Mouse (Mus musculus) forelimb bud, embryonic 11.5 days (tissue): ENCODE measurements at regions not wholly inside any gene's neighbourhood (a gene's known extent, or its start where the extent isn't known, plus 50 kb on each side); places are given as distances from the start of the nearest gene placed in this dataset.
"Not testable (repeated sequence)": the region's sequence is repeated elsewhere in the genome, so short reads cannot be mapped to it uniquely, and the experiment has no call there.

ENCODE experiments used
- DNase-seq: peaks from one replicate; pipeline ENCODE4 v3.0.0-alpha.2; 2012; ENCODE audit warnings: low read depth, low spot score

DNA sequence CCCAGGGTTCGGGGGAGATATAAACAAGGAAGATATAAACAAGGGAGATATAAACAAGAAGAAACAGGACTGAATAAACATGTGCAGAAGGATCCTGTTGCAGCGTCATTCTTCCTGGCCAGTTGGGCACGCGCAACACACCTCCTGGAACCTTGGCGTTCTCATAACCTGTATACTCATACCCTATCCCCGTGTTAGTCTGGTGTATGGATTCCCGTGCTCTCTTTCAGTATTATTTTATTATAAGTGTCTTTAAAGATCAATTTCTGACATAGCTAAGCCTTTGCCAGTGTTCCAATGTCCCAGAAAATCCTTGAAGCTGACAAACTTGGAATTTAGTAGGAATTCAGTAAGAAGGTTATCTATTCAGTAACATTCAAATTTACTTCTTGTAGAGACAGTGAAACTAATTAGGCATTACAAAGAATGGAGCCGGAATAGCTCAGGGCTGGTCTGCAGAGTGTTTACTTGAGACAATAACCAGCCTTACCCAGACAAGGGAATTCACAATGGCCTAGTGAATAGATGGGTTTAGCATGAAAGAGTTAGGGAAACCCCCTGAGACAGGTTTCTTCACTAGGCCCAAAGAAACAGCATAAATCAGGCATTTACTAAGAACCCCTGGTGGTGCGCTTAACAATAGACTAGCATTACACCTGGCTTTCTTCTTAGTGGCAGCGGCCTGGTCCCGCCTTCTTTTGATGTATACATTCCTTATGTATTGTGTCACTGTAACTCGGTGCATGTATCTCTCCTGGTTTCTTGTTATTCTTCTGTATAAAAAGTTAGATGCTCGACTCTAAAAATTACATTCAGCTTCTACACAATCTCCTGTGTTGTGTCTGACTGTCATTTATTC, 458.4 kb downstream of the Epm2a start:
- not testable (repeated sequence) for DNase-seq

DNA sequence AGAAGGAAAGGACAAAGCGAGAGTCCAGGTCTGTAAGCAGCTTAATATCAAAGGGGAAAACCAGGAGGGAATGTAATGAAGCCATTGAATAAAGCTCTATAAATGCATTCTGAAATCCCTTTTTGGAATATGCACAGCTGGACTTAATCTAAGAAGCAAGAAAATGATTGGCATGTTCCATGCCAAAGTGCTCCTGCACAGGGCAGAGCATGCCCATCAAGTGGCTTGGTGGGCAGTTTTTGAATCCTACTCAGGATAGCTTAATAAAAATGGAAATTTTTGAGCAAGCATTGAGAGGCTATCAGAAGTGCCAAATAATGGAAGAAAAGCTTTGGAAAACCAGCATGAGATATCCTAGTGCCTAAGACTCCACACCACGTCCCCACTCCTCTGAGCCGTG, 466.1 kb downstream of the Epm2a start:
- no peak for DNase-seq

DNA sequence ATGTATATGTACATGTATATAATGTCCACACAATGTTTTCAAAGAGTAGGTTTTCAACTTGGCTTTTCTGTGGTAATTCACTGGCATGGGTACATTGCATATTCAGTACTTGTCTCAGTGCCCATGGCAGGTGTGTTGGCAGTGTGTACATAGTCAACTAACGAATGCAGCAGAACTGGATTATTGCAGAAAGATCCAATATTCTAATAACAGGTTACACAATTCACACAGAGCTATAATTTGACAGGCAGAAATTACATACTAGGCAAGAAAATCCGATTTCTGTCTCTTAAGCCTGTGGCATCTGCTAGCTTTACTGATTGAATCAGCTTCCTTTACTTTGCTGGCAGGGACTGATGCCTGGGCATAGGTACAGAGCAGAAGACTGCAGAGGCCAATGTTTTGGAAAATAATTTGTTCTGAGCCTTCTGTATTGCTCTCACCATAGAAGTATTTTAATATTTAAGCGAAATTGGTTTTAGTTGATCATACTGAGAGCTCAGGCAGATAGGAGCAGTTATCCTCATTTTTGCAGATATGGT, 479.3 kb downstream of the Epm2a start:
- no peak for DNase-seq

DNA sequence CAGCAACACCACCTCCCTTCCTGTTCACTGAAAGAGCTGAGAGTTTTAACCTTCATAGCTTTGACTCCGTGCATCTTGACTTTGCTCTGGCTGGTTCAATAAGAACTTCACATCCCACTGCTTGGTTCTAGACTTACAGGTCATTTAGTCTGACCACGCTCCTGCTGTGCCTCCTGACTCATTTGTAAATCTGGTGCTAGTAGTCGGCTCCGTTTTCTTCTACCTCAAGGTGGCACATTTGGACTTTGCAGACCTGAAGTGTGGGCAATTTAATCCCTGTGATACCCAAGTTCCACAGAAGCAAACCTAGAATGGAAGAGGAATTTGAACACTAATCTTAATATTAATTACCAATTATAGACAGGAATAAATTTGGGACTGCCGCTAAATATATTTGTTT, 497.9 kb downstream of the Epm2a start:
- no peak for DNase-seq

DNA sequence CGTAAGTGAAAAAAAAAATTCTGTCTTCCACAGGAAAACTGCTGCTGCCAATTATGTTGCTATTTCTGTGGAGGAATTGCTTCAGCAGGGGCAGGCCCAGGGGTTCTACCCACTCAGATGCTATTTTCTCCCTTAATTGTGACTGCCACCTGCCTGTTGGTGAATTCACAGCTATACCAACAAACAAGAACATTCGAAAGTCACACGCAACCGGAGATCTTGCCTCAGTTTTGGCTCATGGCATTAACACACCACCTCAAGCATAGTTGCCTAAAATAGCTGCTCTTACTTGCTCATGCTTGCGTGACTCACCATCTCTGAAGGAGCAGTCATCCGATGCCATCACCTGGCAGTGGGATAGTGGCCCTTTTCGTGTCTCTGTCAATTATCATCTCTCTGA, 498.3 kb downstream of the Epm2a start:
- DNase-seq: no peak

DNA sequence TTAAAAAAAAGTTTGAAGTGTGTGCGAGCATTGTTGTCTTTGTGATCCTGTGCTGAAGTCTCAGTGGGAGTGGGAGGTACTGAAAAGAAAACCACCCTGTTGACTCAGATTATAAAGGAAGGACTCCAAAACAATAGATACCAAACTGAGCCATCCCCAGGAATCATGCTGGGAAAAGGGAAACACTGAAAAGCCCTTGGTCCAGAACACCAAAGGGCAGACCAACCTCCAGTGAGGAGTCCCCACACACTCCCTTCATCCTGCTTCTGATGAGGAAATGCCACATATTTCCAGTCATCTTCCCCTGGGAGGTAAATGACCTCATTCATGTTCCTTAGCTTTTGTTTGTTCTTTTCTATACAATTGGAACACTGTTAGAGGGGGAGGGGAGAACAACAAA, 502.9 kb downstream of the Epm2a start:
- DNase-seq: no peak

DNA sequence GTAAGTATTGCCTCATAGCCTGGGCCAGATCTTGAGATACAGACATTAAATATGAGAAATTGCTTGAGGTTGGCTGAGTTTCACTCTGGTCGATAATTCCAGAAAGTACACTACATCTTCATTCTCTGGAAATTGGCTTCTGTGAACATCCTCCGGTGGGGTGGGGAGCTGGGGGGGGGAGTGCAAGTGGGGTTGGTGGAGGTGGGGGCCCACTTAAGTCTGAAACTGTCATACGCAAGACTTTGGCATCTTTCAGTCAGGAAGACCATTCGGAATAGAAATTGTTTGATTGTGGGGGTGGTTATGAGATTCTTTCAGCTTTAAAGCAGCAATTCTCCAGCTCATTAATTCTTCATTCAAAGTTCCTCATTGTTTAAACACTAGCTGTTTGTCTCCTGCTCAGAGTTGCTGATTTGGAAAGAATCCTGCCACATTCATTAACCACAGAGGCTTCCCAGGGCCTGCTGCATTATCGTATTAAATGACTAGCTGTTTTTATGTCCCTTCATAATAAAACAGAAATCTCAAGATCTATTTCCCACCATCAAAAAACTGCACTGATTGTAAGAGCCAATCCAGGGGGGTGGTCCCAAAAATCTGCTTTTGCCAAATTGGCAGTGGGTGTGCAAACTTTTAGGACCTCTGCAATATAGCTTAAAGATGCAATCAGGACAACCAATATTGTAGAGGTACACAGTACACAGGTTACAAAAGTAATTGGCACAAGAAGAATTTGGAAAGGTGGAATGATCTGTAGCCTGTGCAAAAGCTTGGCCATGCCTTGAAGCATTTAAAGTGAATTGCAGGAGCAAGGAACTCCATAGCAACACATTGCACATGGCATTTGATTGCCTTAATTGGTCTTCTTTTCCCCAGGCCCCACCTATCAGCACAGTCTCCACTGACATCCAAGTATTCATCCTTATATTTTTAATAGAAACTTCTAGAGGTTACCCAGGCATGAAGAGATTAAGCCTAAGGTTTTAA, 532.2 kb downstream of the Epm2a start:
- DNase-seq: no peak

DNA sequence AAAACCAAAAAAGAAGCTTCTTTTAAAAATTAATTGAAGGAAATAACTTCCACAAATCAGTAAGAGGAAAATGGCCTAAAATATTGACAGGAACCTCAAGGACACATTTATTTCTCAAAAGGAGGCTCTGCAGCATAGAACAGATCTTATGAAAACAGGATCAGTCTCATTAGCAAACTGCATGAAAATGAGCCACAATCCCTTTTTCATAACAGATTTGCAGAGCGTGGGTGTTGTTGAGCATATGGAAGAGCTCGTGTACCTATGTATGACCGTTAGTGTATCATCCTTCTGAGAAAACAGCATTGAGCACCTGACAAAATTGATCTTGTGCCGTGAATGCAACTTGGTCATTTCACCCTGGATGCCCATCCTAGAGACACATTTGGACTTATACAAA, 543.0 kb downstream of the Epm2a start:
- no peak for DNase-seq

DNA sequence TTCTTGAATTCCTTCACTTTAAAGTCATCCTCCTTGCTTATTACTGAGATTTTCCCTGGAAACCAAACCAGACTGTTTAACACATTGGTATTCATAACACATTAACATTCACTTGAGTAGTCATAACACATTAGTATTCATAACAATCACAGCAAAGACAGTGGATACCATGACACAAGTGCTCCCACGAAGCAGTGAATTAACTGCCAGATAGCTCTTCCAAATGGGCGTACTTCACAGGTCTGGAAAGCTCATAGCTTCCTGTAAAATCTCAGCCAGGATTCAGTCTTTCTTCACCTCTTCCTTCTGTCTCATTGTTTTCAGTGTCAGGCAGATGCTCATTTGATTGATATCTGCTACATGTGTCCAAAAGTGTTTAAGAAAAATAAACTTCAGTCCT, 545.7 kb downstream of the Epm2a start:
- no peak for DNase-seq

DNA sequence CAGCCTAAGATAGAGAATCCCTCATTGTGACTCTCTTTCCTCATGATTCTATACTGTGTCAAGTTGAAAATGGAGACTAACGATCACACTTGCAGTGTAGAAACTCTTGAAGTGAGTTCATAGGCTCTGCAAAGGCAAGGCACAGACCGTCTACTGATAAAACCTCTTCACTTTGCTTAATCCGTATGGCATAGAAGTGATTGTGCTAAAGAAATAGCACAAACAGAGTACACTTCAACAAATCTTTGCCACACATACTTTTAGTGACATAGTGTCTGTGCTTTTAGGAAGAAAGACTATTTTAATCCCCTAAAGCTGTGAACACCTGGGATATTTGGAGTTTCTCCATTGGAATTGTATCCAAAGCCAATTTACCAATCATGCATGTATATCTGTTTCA, 578.9 kb downstream of the Epm2a start:
- DNase-seq: no peak

DNA sequence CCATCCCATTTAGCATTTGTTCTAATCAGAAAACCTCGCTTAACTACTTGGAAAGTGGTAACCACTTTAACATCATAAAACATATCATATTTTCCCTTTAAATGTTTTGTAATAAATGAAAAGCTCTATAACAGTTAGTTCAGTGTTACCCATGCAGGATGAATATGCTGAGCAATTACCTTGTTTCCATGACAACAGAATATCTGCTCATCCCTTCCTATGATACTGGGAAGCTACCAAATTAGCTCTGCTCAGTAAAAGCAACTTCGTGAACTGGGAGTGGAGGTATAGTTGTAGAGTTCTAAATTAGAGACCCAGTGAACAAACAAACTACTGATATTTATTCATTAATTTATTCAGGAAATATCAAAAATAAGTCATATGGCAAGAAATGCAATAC, 595.0 kb downstream of the Epm2a start:
- DNase-seq: no peak

DNA sequence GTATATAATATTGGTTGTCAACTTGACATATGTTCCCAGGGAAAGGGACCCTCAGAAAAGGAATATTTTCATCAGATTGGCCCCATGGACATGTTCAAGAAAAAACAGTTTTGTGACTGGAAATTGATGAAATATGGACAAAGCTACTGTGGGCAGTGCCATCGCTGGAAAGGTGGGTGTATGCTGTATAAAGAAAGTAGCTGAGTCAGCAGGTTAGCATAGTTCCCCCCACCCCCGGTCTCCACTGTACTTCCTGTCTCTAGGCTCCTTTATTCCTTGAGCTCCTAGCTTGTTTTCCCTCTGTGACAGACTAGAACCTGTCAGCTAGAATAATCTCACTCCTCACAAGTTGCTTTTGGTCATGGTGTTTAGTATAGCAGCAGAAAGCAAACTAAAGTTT, 599.6 kb downstream of the Epm2a start:
- DNase-seq: no peak

DNA sequence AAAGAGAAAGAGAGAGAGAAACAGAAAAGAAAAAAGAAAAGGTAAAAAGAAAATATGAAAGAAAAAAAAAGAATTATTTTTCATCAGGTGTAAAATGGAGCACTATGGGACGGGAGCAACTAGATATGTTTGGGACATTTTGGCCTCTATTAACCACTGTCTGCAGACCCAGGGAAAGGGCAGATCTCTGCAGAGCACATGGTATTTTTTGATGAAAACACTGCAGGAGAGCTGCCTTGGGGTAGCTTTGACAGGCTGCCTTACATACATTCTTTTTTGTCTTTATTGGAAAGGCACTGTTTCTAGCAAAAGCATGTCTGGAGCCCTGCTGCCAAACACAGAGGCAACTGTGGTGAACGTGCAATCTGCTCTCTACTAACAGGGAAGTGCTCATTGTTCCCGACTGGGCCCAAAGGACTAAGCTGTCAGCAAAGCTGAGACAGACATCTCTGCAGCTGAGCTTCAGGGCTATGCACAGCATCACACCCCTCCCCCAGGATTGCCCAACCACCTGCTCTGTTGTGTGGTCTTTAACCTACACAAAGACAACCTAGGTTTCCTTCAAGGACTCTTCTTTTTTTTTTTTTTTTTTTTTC, 617.2 kb downstream of the Epm2a start:
- DNase-seq: no peak

DNA sequence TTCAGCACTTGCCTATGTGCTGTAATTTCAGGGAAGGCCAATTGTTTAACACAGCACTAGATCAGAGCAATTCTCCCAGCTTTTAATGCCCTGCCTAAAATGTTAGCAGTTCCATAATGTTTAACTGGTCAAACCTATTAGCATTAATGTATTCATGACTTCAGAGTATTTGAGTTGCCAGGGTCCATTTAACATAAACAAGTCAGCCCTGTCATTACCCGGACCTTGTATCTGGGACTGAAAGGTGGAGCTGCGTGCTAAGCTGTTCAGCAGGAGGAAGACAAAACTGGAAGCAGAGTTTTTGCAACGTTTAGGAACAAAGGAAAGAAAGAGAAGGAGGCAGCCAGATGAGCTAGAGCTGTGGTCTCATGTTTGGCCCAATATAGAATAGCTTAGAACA, 661.8 kb downstream of the Epm2a start:
- no peak for DNase-seq

DNA sequence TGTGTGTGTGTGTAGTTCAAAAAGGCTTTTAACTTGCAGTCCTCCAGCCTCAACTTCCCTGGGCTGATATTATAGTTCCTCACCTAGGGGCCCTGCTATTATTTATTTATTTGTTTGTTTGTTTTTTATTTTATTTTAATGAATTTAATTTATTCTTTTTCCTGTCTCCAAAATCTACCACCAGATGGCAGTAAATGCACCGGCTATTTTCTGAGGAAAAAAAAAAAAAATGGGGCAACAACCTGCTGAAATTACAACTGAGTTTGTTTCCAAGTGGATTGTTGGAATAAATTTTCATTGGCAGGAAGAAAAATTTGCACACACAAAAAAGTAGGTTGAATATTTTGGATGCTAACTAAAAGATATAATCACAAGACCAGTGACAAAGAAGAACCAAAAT, 662.7 kb downstream of the Epm2a start:
- no peak for DNase-seq

DNA sequence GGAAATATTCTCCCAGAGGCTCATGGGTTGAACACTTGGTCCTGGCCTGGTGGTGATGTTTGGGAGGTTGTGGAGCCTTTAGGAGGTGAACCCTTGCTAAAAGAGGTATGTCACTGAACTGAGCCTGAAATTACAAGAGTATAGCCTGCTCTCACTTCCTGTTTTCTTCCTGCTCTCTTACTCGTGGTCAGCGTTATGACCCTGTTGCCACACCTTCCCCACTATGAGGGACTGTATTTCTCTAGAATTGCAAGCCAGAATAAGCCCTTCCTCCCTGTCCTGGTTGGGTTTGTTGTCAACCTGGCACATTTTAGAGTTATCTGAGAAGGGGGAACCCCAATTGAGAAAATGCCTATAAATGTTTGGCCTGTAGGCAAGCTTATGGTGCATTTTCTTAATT, 674.1 kb downstream of the Epm2a start:
- DNase-seq: no peak

DNA sequence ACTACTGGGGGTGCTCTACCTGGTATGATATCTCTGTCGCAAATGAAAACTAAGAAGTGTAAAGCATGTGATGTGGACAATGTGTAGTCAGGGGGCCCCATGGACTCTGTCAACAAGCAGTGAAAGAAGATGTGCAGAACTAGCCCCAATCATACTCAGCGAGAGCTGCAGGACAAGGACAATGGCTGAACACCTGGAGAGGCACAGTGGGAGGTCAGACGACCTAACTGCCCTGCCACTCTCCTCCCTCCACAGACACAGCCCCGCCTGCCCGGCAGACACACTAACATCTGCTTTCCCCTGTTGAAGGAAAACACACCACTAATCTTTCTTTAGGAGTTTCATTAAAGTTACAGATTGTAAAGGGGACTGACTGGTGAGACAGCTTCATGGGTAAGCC, 675.1 kb downstream of the Epm2a start:
- DNase-seq: no peak

DNA sequence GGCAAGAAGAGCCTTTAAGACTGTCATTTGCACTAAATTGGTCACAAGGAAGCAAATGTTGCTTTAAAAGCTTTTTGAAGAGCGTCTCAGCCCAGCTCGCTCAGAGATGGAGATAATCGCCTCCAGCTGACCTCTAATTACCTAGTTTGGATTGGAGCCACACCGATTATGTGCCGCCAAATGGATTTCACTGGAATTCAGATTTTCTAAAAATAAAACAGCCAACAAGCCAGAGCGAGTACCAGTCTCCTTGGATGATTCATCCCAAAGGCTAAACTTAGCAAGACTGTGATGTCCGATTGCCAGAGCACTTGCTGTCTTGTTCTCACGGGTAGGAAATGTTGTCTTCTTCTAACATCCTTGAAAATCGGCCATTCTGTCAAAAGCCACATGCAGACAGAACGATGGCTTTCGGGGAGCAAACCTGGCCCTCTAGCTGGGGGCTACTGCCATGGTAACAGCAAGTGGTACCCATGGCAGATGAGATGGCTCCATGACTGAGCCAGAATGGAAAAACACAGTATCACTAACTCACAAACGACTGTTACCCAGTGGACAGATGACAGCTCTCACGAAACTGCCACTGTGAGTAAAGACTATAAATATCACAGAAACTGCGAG, 676.1 kb downstream of the Epm2a start:
- no peak for DNase-seq

DNA sequence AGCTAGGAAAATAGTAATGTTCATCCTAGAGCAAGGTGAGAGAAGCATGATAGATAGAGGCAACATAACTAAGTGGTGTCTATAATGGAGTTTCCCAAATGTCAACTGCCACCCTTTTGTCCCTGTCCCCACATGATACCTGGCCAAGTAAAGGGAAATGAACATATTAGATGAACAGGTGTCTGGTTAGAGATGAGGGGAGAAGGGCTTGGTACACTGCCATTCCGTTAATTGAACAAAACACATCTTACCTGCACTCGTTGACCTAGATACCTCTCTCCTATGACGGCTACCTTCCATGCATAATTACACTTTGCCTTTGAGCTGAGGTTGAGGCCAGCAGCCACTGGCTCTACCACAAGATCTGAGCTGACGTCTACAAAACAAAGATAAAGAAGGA, 677.4 kb downstream of the Epm2a start:
- DNase-seq: no peak

DNA sequence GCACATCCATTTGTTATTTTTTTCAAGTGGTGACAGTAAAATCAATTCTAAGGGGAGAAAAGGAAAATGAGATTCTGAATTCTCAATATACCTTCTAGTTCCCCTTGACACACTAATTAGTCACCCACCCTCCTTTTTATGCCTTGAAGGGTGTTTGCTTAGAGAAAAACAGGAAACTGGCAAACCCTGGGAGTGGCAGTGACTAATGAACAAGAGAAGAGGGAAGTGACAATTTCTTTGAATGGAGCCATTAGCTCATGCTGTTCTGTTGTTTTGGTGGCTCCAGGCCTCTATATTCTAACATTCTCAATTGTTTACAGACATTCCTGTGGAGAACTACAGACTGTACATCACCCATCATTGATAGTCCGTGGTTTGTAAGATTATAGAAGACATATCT, 692.0 kb downstream of the Epm2a start:
- no peak for DNase-seq

DNA sequence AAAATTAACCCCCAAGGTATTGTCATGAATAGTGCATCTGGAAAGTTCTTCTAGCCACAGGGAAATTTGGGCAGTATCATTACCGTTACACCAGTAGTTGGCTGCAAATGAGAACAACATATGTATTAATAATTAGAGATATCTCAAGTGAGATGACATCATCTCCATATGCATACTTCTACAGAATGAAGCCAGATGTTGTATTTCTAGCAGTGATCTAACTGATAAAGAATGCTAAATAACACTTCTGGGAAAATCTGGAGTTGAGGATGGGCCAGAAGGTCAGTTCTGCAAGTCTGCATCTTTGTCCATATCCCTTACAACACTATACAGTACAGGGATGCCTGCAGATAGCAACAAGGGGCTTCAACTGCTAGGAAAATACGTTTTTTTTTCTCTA, 702.7 kb downstream of the Epm2a start:
- no peak for DNase-seq

DNA sequence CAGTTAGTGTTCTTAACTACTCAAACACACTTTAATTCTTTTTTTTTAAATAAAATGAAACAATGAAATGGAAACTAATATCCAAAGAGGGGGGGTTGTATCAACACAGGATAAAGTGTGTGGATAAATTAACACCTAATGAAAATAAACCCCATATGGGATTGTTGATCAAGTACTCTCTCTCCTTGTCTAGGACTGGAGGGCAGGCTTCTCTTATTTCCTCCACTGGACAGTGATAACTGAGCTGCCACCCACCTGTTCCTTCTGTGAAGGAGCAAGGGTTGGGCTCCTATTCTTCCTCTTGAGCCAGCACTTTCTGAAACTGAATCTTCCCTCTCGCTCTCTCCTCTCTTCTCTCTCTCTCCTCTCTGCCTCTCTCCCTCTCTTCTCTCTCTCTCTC, 716.5 kb downstream of the Epm2a start:
- DNase-seq: no peak
